Mouse (Mus musculus) hindbrain, embryonic 11.5 days (tissue): ENCODE data around the gene Cgnl1. TPM values are rescaled to one million over a fixed set of nuclear protein-coding genes. Genes with fewer than 3 reads are reported as not detected.
"Not testable (repeated sequence)": the region's sequence is repeated elsewhere in the genome, so short reads cannot be mapped to it uniquely, and the experiment has no call there.

Experiments used
- ATAC-seq: fragments of 200-750 bp; cut with Nextera tagmentation; 2 replicates; pipeline ENCODE4 v1.8.0; 2017; ENCODE audit warnings: mild to moderate bottlenecking, moderate TSS enrichment, moderate library complexity; ENCODE audit not compliant: low FRiP score
- DNase-seq: peaks from one replicate; pipeline ENCODE4 v3.0.0-alpha.2; 2015; ENCODE audit warnings: low spot score
- H3K27ac ChIP-seq: fragments of 300-500 bp; sonication (generic); 2 replicates; pipeline ENCODE4 v1.5.1; 2014; ENCODE audit warnings: mild to moderate bottlenecking, low read depth, low read length
- H3K27me3 ChIP-seq: fragments of 300-500 bp; sonication (generic); 2 replicates; pipeline ENCODE4 v1.6.1; 2014; ENCODE audit warnings: mild to moderate bottlenecking, low read length, moderate library complexity, mixed read lengths; ENCODE audit not compliant: control insufficient read depth, insufficient read depth
- H3K36me3 ChIP-seq: fragments of 300-500 bp; sonication (generic); 2 replicates; pipeline ENCODE4 v1.6.1; 2014; ENCODE audit warnings: mild to moderate bottlenecking, low read length, moderate library complexity, mixed read lengths; ENCODE audit not compliant: control insufficient read depth, insufficient read depth
- H3K4me1 ChIP-seq: fragments of 300-500 bp; sonication (generic); replicated peaks from 2 replicates; pipeline ENCODE4 v1.6.1; 2014; ENCODE audit warnings: low read length, mixed read lengths; ENCODE audit not compliant: control insufficient read depth, insufficient read depth
- H3K4me2 ChIP-seq: fragments of 300-500 bp; sonication (generic); replicated peaks from 2 replicates; pipeline ENCODE4 v1.6.1; 2014; ENCODE audit warnings: mild to moderate bottlenecking, low read depth, low read length
- H3K4me3 ChIP-seq: fragments of 300-500 bp; sonication (generic); 2 replicates; pipeline ENCODE4 v1.5.1; 2014; ENCODE audit warnings: low read depth, low read length
- H3K9ac ChIP-seq: fragments of 300-500 bp; sonication (generic); 2 replicates; pipeline ENCODE4 v1.6.1; 2014; ENCODE audit warnings: low read depth, low read length
- H3K9me3 ChIP-seq: fragments of 300-500 bp; sonication (generic); 2 replicates; pipeline ENCODE4 v1.6.1; 2016; ENCODE audit warnings: low read length; ENCODE audit not compliant: control insufficient read depth
- WGBS: fragments of 180-500 bp; shearing (Covaris S2); extraction: QIAGEN DNeasy Blood & Tissue Kit; methylation state at CpG from one replicate; pipeline ENCODE4 v1.1.7; 2014; 5-methylcytosine and 5-hydroxymethylcytosine counted together
- polyA plus RNA-seq: library from polyadenylated mRNA; unstranded; fragments of >200 nt; fragmentation: Nextera tagmentation; extraction: Ambion mirVana; gene quantifications from 2 replicates; pipeline ENCODE4 v1.2.1, GENCODE M21; 2014

The Cgnl1 gene
- polyA plus RNA-seq, 1 experiment from 2014 or later = 6.3 TPM

- Histone ChIP-seq H3K27me3 (no peaks in the 10 kb centered on the region), H3K4me1 (no peaks in the 10 kb centered on the region), H3K4me3 (no peak overlapping the region), H3K9ac (no peak overlapping the region), H3K36me3 (no peaks in the 10 kb centered on the region), H3K9me3 (no peaks in the 10 kb centered on the region), H3K4me2 (no peak overlapping the region), H3K27ac (no peak overlapping the region)
- 87% methylated on average over 6 of the region's 6 CpGs for WGBS
- ATAC-seq (no peak), DNase-seq (no peak)
These were observed 145.4 kb downstream of the Cgnl1 start for GRCm38 (mm10) chr9:71625961-71626360.

GRCm38 (mm10) chr9:71624793-71625495 lies 146.5 kb downstream of the Cgnl1 start:
- H3K27ac ChIP-seq = no peak overlapping the region
- no peaks in the 10 kb centered on the region for H3K9me3 ChIP-seq
- H3K36me3 ChIP-seq = no peaks in the 10 kb centered on the region
- no peak overlapping the region for H3K9ac ChIP-seq
- no peak overlapping the region for H3K4me3 ChIP-seq
- no peak overlapping the region for H3K4me2 ChIP-seq
- WGBS = 50% methylated on average over 10 of the region's 10 CpGs
- no peaks in the 10 kb centered on the region for H3K4me1 ChIP-seq
- DNase-seq (peak; percentile 75), ATAC-seq (no peak)
- no peaks in the 10 kb centered on the region for H3K27me3 ChIP-seq

- Histone ChIP-seq H3K36me3 (no peaks in the 10 kb centered on the region), H3K27me3 (no peaks in the 10 kb centered on the region), H3K9me3 (no peaks in the 10 kb centered on the region), H3K27ac (no peak overlapping the region), H3K9ac (no peak overlapping the region), H3K4me1 (no peaks in the 10 kb centered on the region), H3K4me2 (no peak overlapping the region), H3K4me3 (no peak overlapping the region)
- ATAC-seq (no peak), DNase-seq (peak; percentile 63)
- 25% methylated on average over 4 of the region's 4 CpGs for WGBS
These were observed 147.4 kb downstream of the Cgnl1 start for GRCm38 (mm10) chr9:71623871-71624569.

- Histone ChIP-seq H3K27me3 (no peaks in the 10 kb centered on the region), H3K9me3 (no peaks in the 10 kb centered on the region), H3K36me3 (no peaks in the 10 kb centered on the region), H3K27ac (no peak overlapping the region), H3K4me2 (no peak overlapping the region), H3K4me3 (no peak overlapping the region), H3K9ac (no peak overlapping the region), H3K4me1 (no peaks in the 10 kb centered on the region)
- 77% methylated on average over 3 of the region's 3 CpGs for WGBS
- DNase-seq (no peak), ATAC-seq (no peak)
These were observed 148.8 kb downstream of the Cgnl1 start for GRCm38 (mm10) chr9:71622593-71622992.

- ATAC-seq (no peak), DNase-seq (no peak)
- H3K36me3 ChIP-seq = no peaks in the 10 kb centered on the region
- H3K9ac ChIP-seq = no peak overlapping the region
- no peaks in the 10 kb centered on the region for H3K9me3 ChIP-seq
- WGBS = 83% methylated on average over 4 of the region's 4 CpGs
- H3K27ac ChIP-seq = no peak overlapping the region
- no peak overlapping the region for H3K4me3 ChIP-seq
- no peak overlapping the region for H3K4me2 ChIP-seq
- H3K4me1 ChIP-seq = no peaks in the 10 kb centered on the region
- H3K27me3 ChIP-seq = no peaks in the 10 kb centered on the region
These were observed 149.4 kb downstream of the Cgnl1 start for GRCm38 (mm10) chr9:71621968-71622367.

- DNase-seq = not testable (repeated sequence)
These were observed 151.3 kb downstream of the Cgnl1 start for GRCm38 (mm10) chr9:71620116-71620515.

GRCm38 (mm10) chr9:71617363-71617762 lies 154.0 kb downstream of the Cgnl1 start:
- H3K4me2 ChIP-seq = no peak overlapping the region
- H3K9ac ChIP-seq = no peak overlapping the region
- H3K27ac ChIP-seq = no peak overlapping the region
- H3K36me3 ChIP-seq = no peaks in the 10 kb centered on the region
- 54% methylated on average over 8 of the region's 8 CpGs for WGBS
- H3K27me3 ChIP-seq = no peaks in the 10 kb centered on the region
- no peak overlapping the region for H3K4me3 ChIP-seq
- no peaks in the 10 kb centered on the region for H3K4me1 ChIP-seq
- peak; percentile 60 for DNase-seq
- H3K9me3 ChIP-seq = no peaks in the 10 kb centered on the region
- ATAC-seq = no peak

More at GRCm38 (mm10) chr9:71620116-71620515, 151.3 kb downstream of the Cgnl1 start:
- H3K36me3 ChIP-seq, H3K27ac ChIP-seq, ATAC-seq, H3K9ac ChIP-seq, H3K4me3 ChIP-seq, H3K9me3 ChIP-seq, H3K4me2 ChIP-seq, H3K4me1 ChIP-seq, H3K27me3 ChIP-seq: not testable (repeated sequence)
- WGBS = 91% methylated on average over 5 of the region's 5 CpGs

- Histone ChIP-seq H3K27ac (no peak overlapping the region), H3K36me3 (no peaks in the 10 kb centered on the region), H3K9ac (no peak overlapping the region), H3K4me2 (no peak overlapping the region), H3K4me1 (no peaks in the 10 kb centered on the region), H3K4me3 (no peak overlapping the region), H3K27me3 (no peaks in the 10 kb centered on the region), H3K9me3 (no peaks in the 10 kb centered on the region)
- DNase-seq = peak; percentile 88
- no peak for ATAC-seq
- WGBS = 24% methylated on average over 3 of the region's 3 CpGs
These were observed 155.2 kb downstream of the Cgnl1 start for GRCm38 (mm10) chr9:71616185-71616584.

- Histone ChIP-seq H3K27ac (no peak overlapping the region), H3K36me3 (no peaks in the 10 kb centered on the region), H3K4me3 (no peak overlapping the region), H3K4me2 (no peak overlapping the region), H3K4me1 (no peaks in the 10 kb centered on the region), H3K9me3 (no peaks in the 10 kb centered on the region), H3K27me3 (no peaks in the 10 kb centered on the region), H3K9ac (no peak overlapping the region)
- ATAC-seq = no peak
- DNase-seq = peak; percentile 62
- WGBS = 24% methylated on average over 2 of the region's 2 CpGs
These were observed 156.8 kb downstream of the Cgnl1 start for GRCm38 (mm10) chr9:71614643-71615042.
